Mouse (Mus musculus): Measurements from ENCODE around the gene Sox6. TPM values are rescaled to one million over a fixed set of nuclear protein-coding genes. Genes with fewer than 3 reads are reported as not detected.

Gene Sox6
- polyA plus RNA-seq, 1 experiment from 2014 or later: 37.5 TPM

DNA sequence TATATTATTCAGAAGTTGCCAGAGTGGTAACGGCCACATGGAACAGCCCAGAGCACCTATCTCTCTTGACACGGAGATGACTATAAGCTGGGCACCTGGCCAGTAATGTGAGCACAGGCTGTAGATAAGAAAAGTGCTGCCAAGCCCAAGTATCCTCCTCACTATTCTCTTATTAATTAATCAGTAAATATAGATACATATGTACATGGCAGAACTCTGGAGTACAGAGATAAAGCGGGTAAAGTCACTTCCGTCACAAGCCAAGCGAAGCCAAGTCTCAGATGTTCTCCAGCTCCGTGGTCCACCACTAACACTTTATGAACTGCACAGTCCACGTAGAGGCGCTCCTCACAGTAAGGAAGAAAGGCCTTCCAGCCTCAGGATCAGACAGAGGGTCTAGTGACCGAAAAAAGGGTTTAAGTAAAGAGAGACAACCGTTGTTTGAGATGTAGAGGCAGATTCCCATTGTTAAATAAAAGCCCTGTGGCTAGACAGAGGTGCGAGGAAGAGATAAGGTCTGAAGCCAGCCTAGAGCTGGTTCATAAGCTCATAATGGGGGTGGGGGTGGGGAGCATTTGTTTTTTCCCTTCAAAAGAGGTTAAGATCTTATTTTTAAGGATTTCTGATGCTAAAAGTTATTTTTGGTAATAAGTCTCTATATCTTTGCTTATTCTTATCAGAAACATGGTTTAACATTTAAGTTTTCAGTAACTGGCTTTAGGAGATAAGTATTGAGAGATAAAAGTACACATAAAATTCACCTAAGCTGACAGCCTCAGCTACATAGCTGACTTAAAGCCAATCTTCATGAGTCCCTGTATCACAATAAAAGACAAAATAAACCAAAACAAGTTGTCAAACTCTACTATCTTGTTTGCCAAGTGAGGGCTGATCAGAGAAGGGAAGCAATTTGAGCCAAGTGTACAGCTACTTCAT lies 207.4 kb downstream of the Sox6 start:
- ATAC-seq (ENCODE audit: insufficient read depth, low FRiP score): peak; percentile 48; the same call in 1 of the 2 replicates
- Histone ChIP-seq H3K27ac (ENCODE audit: low read length) (no peak overlapping the region), H3K9ac (ENCODE audit: low read length) (no peak overlapping the region), H3K4me2 (ENCODE audit: low read depth, low read length) (no peak overlapping the region), H3K27me3 (ENCODE audit: control insufficient read depth, insufficient read depth, low read length) (no peaks in the 10 kb centered on the region), H3K4me1 (ENCODE audit: control insufficient read depth, insufficient read depth, low read length) (peaks cover 20% of the 10 kb centered on the region), H3K9me3 (replicated peaks; ENCODE audit: control insufficient read depth, low read length) (no peaks in the 10 kb centered on the region), H3K4me3 (replicated peaks; ENCODE audit: low read length) (no peak overlapping the region), H3K36me3 (ENCODE audit: control insufficient read depth, insufficient read depth, low read length) (no peaks in the 10 kb centered on the region)
- 63% methylated on average over 11 of the region's 11 CpGs for WGBS

DNA sequence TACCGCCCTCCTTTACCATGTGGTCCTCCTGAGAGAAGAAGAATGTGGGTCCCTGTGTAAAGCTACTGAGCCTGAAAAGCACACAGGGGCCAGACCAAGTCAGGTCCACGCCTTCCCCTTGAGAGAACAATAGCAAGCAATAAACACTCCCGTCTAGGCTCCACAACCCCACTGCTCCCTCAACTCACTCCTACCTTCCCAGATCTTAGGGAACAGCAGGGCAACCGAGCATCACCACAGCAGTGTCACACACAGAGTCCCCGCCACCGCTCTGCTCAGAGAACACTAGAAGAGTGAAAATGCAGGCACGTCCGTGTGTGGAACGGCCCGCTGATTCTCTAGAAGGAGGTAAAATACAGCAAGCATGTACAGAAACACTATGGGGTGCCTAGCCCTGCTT lies 208.2 kb downstream of the Sox6 start:
- H3K9ac ChIP-seq (ENCODE audit: low read length): no peak overlapping the region
- WGBS: 54% methylated on average over 10 of the region's 10 CpGs
- no peaks in the 10 kb centered on the region for H3K27me3 ChIP-seq (ENCODE audit: control insufficient read depth, insufficient read depth, low read length)
- H3K4me2 ChIP-seq (ENCODE audit: low read depth, low read length): no peak overlapping the region
- no peak overlapping the region for H3K4me3 ChIP-seq (replicated peaks; ENCODE audit: low read length)
- no peaks in the 10 kb centered on the region for H3K9me3 ChIP-seq (replicated peaks; ENCODE audit: control insufficient read depth, low read length)
- no peaks in the 10 kb centered on the region for H3K36me3 ChIP-seq (ENCODE audit: control insufficient read depth, insufficient read depth, low read length)
- H3K27ac ChIP-seq (ENCODE audit: low read length): no peak overlapping the region
- peaks cover 27% of the 10 kb centered on the region for H3K4me1 ChIP-seq (ENCODE audit: control insufficient read depth, insufficient read depth, low read length)
- ATAC-seq (ENCODE audit: insufficient read depth, low FRiP score): peak; percentile 25; the same call in 1 of the 2 replicates

- no peak overlapping the region for H3K4me3 ChIP-seq (replicated peaks; ENCODE audit: low read length)
Measured at GRCm38 (mm10) chr7:115829756-115830155, 208.8 kb downstream of the Sox6 start.

GRCm38 (mm10) chr7:115829260-115829659 lies 209.3 kb downstream of the Sox6 start:
- no peak overlapping the region for H3K4me2 ChIP-seq (ENCODE audit: low read depth, low read length)
- no peak for ATAC-seq (ENCODE audit: insufficient read depth, low FRiP score)
- no peak overlapping the region for H3K27ac ChIP-seq (ENCODE audit: low read length)
- no peaks in the 10 kb centered on the region for H3K27me3 ChIP-seq (ENCODE audit: control insufficient read depth, insufficient read depth, low read length)
- WGBS: 62% methylated on average over 4 of the region's 4 CpGs
- no peaks in the 10 kb centered on the region for H3K9me3 ChIP-seq (replicated peaks; ENCODE audit: control insufficient read depth, low read length)
- H3K9ac ChIP-seq (ENCODE audit: low read length): no peak overlapping the region
- peaks cover 38% of the 10 kb centered on the region for H3K4me1 ChIP-seq (ENCODE audit: control insufficient read depth, insufficient read depth, low read length)
- no peak overlapping the region for H3K4me3 ChIP-seq (replicated peaks; ENCODE audit: low read length)
- H3K36me3 ChIP-seq (ENCODE audit: control insufficient read depth, insufficient read depth, low read length): no peaks in the 10 kb centered on the region

More at GRCm38 (mm10) chr7:115829756-115830155, 208.8 kb downstream of the Sox6 start:
- Histone ChIP-seq H3K9ac (ENCODE audit: low read length) (no peak overlapping the region), H3K4me2 (ENCODE audit: low read depth, low read length) (no peak overlapping the region), H3K36me3 (ENCODE audit: control insufficient read depth, insufficient read depth, low read length) (no peaks in the 10 kb centered on the region), H3K27ac (ENCODE audit: low read length) (no peak overlapping the region), H3K27me3 (ENCODE audit: control insufficient read depth, insufficient read depth, low read length) (no peaks in the 10 kb centered on the region), H3K4me1 (ENCODE audit: control insufficient read depth, insufficient read depth, low read length) (peaks cover 33% of the 10 kb centered on the region), H3K9me3 (replicated peaks; ENCODE audit: control insufficient read depth, low read length) (no peaks in the 10 kb centered on the region)
- WGBS: 30% methylated on average over 4 of the region's 4 CpGs
- no peak for ATAC-seq (ENCODE audit: insufficient read depth, low FRiP score)

GRCm38 (mm10) chr7:115825295-115825694 lies 213.3 kb downstream of the Sox6 start:
- no peak overlapping the region for H3K4me2 ChIP-seq (ENCODE audit: low read depth, low read length)
- H3K9ac ChIP-seq (ENCODE audit: low read length): no peak overlapping the region
- 69% methylated on average over 3 of the region's 3 CpGs for WGBS
- no peaks in the 10 kb centered on the region for H3K36me3 ChIP-seq (ENCODE audit: control insufficient read depth, insufficient read depth, low read length)
- H3K4me3 ChIP-seq (replicated peaks; ENCODE audit: low read length): no peak overlapping the region
- ATAC-seq (ENCODE audit: insufficient read depth, low FRiP score): no peak
- peak overlapping the region; percentile 30 for H3K27ac ChIP-seq (ENCODE audit: low read length)
- peaks cover 28% of the 10 kb centered on the region for H3K4me1 ChIP-seq (ENCODE audit: control insufficient read depth, insufficient read depth, low read length)
- no peaks in the 10 kb centered on the region for H3K27me3 ChIP-seq (ENCODE audit: control insufficient read depth, insufficient read depth, low read length)
- H3K9me3 ChIP-seq (replicated peaks; ENCODE audit: control insufficient read depth, low read length): no peaks in the 10 kb centered on the region

- 32% methylated on average over 8 of the region's 8 CpGs for WGBS
- Histone ChIP-seq H3K27ac (ENCODE audit: low read length) (peak overlapping the region; percentile 55; the same call in 1 of the 2 replicates), H3K36me3 (ENCODE audit: control insufficient read depth, insufficient read depth, low read length) (no peaks in the 10 kb centered on the region), H3K4me1 (ENCODE audit: control insufficient read depth, insufficient read depth, low read length) (peaks cover 25% of the 10 kb centered on the region), H3K9me3 (replicated peaks; ENCODE audit: control insufficient read depth, low read length) (no peaks in the 10 kb centered on the region), H3K27me3 (ENCODE audit: control insufficient read depth, insufficient read depth, low read length) (no peaks in the 10 kb centered on the region), H3K4me2 (ENCODE audit: low read depth, low read length) (no peak overlapping the region), H3K4me3 (replicated peaks; ENCODE audit: low read length) (no peak overlapping the region), H3K9ac (ENCODE audit: low read length) (no peak overlapping the region)
- ATAC-seq (ENCODE audit: insufficient read depth, low FRiP score): peak; percentile 68; the same call in 1 of the 2 replicates
Measured at GRCm38 (mm10) chr7:115824621-115825256, 213.9 kb downstream of the Sox6 start.

DNA sequence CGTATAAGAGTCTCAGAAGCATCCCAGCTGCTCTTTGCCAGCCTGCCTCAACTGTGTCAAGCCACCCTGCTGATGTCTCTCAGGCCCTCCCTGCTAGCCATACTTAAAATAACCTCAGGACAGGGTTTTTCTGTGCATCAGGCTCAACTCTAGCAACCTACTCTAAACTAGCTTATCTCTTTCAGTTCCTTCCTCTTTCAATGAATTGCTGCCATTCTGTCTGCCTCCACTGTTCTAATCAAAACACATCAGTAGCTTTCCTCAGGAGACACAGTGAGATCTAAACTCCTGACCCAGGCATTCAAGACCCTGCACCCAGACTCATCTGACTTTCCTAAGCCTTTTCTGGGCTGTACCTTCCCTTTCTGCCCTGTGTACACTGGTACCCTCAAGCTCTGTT lies 219.5 kb downstream of the Sox6 start:
- Histone ChIP-seq H3K27ac (ENCODE audit: low read length) (no peak overlapping the region), H3K9me3 (replicated peaks; ENCODE audit: control insufficient read depth, low read length) (no peaks in the 10 kb centered on the region)

DNA sequence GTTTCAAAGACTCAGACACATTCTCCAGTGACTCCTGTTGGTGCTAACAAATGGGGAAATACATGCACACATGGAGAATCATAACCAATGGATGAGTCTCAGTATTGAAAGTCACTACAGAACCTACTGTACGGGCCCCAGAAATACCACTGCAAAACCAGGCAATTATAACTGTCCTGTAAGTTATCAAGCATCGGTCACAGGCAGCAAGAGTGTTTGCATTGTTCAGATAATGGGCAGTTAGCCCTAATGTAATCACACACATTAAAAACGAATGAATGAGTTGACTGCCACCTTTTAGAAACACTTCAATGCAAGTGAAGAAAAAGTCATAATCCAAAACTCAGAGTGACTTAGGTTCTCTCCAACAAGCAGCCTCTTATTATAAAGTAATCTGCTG lies 235.3 kb downstream of the Sox6 start:
- WGBS: 34% methylated on average over 3 of the region's 3 CpGs
- no peaks in the 10 kb centered on the region for H3K36me3 ChIP-seq (ENCODE audit: control insufficient read depth, insufficient read depth, low read length)
- no peak for ATAC-seq (ENCODE audit: insufficient read depth, low FRiP score)

More for the DNA sequence above, 219.5 kb downstream of the Sox6 start:
- Histone ChIP-seq H3K4me2 (ENCODE audit: low read depth, low read length) (no peak overlapping the region), H3K9ac (ENCODE audit: low read length) (no peak overlapping the region), H3K4me1 (ENCODE audit: control insufficient read depth, insufficient read depth, low read length) (peaks cover under 1% of the 10 kb centered on the region), H3K36me3 (ENCODE audit: control insufficient read depth, insufficient read depth, low read length) (no peaks in the 10 kb centered on the region), H3K27me3 (ENCODE audit: control insufficient read depth, insufficient read depth, low read length) (no peaks in the 10 kb centered on the region), H3K4me3 (replicated peaks; ENCODE audit: low read length) (no peak overlapping the region)
- WGBS: 51% methylated on average over 1 of the region's 1 CpGs
- ATAC-seq (ENCODE audit: insufficient read depth, low FRiP score): no peak

More for the DNA sequence above, 235.3 kb downstream of the Sox6 start:
- no peaks in the 10 kb centered on the region for H3K9me3 ChIP-seq (replicated peaks; ENCODE audit: control insufficient read depth, low read length)
- no peak overlapping the region for H3K27ac ChIP-seq (ENCODE audit: low read length)
- no peak overlapping the region for H3K4me2 ChIP-seq (ENCODE audit: low read depth, low read length)
- H3K4me1 ChIP-seq (ENCODE audit: control insufficient read depth, insufficient read depth, low read length): no peaks in the 10 kb centered on the region; the same call in 1 of the 2 replicates
- H3K27me3 ChIP-seq (ENCODE audit: control insufficient read depth, insufficient read depth, low read length): no peaks in the 10 kb centered on the region
- no peak overlapping the region for H3K9ac ChIP-seq (ENCODE audit: low read length)
- no peak overlapping the region for H3K4me3 ChIP-seq (replicated peaks; ENCODE audit: low read length)

Measured in stomach, embryonic 16.5 days (tissue).